Mouse (Mus musculus): ENCODE measurements around the gene Kank3.

Kank3 gene

GRCm38 (mm10) chr17:33810334-33811141 lies at the start of gene Kank3:
Gene Kank3, plus strand, starts transcription at chr17:33810519.
- peak; percentile 92 for DNase-seq (ENCODE audit: low read depth, low spot score)

GRCm38 (mm10) chr17:33766389-33766788 lies 43.9 kb upstream of the Kank3 start:
- DNase-seq (ENCODE audit: low read depth, low spot score), result no peak

DNA sequence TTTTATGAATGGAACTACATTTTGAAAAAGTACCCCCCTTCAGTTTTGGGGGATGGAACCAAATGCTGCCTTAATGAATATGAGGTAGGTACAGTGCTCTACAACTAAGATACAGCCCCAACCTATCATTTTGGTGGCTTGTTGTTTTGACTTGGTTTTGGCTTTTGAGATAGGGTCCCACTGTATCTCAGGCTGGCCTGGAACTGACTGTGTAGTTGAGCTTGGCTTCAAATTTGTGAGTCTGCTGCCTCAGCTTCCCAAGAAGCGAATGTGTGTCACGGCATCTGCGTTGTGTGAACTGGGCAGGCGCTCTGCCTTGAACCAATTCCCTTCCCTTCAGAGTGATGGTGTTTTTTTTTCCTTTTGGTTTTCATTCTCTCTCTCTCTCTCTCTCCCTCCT lies 38.7 kb upstream of the Kank3 start:
- DNase-seq (ENCODE audit: low read depth, low spot score), result no peak

GRCm38 (mm10) chr17:33773426-33773825 lies 36.9 kb upstream of the Kank3 start:
- DNase-seq (ENCODE audit: low read depth, low spot score), result no peak

DNA sequence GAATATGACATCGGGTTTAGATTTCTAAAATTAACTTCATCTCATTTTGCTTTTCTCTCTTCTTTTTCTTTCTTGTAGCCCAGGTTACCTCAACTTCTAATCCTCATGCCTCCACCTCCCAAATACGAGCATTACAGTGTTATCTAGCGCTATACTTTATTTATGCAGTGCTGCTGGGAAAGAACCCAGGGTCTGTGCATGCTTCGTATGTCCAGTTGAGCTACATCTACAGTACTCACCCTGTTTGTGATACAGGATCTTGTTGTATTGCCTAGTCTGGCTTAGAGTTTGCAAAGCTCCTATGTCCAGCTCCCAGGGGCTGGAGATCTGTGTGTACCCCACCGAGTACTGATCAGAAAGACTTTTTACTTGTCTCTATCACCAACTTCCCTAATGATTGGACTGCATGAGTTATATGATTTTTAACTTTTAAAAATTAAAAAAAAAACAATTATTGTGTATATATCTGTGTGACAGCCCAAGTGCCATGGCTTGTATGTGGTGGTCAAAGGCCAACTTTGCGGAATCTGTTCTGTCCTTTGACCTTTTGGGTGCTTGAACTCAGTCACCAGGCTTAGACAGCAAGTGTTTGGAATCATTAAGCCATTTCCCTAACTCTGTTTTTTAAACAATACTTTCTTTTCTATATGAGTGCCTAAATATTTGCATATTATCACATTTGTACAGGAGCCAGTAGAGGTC lies 36.3 kb upstream of the Kank3 start:
- DNase-seq (ENCODE audit: low read depth, low spot score), result no peak

GRCm38 (mm10) chr17:33774573-33775155 lies 35.7 kb upstream of the Kank3 start:
- DNase-seq (ENCODE audit: low read depth, low spot score), result no peak

GRCm38 (mm10) chr17:33775287-33775686 lies 35.0 kb upstream of the Kank3 start:
- DNase-seq (ENCODE audit: low read depth, low spot score), result no peak

- no peak for DNase-seq (ENCODE audit: low read depth, low spot score)
These were observed 30.9 kb upstream of the Kank3 start for GRCm38 (mm10) chr17:33779271-33779966.

DNA sequence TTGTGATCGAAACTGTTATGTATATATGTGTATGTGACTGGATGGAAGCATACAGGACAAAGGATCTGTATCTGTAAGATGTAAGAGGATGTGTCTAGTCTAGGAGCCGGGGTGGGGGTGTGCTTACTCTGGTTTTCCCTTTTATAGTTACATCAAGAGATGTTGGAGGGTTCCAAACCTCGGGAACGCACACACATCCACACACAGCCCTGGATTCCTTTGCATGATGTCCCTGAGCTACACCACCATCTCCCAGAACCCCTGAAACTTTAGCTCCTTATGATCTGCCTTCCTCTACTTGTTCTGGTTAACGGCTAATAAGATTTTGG lies 30.4 kb upstream of the Kank3 start:
- no peak for DNase-seq (ENCODE audit: low read depth, low spot score)

DNA sequence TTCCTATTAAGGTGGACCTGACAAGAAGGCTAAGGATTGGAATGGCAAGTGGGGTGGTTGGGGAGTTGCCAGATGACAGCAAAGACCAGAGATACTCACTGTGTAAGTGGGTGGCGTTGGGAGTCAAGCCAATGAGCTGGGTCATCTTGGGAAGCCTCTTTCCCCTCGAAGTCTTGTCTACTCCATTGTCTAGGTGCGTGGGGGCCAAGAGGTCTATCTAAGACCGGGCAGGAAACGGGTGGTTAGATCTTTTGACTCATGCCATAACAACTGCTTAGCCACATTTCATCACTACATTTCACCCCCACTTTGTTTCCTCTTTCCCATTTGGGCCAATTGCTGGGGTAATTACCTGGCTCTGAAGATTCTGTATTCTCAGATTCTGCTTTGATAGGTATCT lies 29.9 kb upstream of the Kank3 start:
- DNase-seq (ENCODE audit: low read depth, low spot score), result peak; percentile 62

DNA sequence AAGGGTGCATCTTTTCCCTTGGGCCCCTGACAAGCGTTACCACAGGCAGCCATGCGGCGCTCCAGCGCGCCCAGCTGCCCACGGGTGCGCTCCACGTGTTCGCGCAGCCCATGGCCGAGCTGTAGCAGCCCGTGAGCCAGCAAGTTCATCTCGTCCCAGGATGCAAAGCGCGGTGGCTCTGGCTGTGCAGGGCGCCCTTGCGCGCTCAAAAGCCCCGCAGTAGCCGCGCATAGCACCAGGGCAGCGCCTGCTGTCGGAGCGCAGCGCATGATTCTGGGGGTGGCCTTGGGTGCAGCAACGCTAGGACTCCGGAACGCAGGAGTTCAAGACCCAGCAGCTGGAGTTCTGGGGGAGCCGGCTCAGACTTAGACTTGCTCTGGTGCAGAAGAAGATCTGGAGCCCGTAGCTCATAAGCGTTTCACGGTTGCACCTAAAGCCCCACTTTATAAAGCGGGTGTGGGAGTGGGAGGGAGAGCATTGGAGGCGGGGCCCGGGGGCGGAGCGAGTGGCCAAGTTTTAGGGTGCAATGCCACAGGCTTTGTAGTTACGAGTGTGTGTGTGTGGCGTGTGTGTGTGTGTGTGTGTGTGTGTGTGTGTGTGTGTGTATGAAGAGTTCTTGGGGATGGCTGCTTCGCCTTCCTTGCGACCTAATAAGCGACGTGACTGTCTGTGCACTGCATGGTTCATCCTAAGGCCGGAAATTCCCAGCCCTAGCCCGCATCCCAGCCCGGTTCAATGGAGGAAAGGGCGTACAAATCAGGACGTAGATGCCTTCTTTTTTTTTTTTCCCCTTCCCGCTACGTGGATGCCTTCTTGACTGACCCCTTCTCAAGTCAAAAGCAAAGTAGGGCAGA lies 29.0 kb upstream of the Kank3 start, which contains the start of gene Angptl4:
TSS of gene Angptl4 (minus strand) at position 707 of the 854 bp plus-strand sequence.
- peak; percentile 82 for DNase-seq (ENCODE audit: low read depth, low spot score)

DNA sequence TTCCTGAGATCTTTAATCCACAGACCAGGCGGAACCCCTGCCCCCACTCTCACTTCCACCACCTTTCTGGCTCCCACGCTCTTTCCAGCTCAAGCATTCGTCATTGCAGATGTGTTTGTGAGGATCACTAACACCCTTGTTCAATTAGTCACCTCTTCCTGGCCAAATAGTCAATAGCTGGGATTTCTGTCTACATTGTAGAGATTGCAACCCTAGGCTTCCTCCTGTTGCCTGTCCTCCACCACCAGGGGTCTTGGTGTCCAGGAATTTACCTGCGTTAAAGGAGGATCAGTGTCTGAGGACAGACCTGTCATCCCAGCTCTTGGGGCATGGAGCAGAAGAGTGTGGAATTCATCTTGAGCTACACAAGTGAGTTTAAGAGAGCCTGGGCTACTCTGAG lies 28.3 kb upstream of the Kank3 start:
- DNase-seq (ENCODE audit: low read depth, low spot score), result no peak

GRCm38 (mm10) chr17:33783408-33783807 lies 26.9 kb upstream of the Kank3 start:
- no peak for DNase-seq (ENCODE audit: low read depth, low spot score)

- no peak for DNase-seq (ENCODE audit: low read depth, low spot score)
These were observed 25.4 kb upstream of the Kank3 start for GRCm38 (mm10) chr17:33784939-33785338.

DNA sequence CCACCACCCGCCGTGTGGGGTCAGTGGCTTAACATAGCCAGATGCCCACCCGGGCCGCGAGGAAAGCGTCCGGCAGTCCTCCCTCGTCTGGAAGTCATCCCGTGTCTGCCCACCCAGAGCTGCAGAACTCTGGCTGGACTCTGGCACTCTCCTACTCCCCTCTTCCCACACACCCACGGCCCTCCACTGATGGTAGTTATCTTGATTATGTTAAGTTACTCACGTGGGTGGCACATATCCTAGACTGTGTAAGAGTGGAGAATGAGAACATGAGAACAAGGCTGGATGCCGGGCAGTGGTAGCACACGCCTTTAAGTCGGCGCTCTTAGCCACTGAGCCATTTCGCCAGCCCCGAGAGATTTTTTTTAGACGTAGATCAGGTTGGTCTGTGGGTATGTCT lies 23.9 kb upstream of the Kank3 start:
- no peak for DNase-seq (ENCODE audit: low read depth, low spot score)

GRCm38 (mm10) chr17:33788732-33789131 lies 21.6 kb upstream of the Kank3 start:
- no peak for DNase-seq (ENCODE audit: low read depth, low spot score)

DNA sequence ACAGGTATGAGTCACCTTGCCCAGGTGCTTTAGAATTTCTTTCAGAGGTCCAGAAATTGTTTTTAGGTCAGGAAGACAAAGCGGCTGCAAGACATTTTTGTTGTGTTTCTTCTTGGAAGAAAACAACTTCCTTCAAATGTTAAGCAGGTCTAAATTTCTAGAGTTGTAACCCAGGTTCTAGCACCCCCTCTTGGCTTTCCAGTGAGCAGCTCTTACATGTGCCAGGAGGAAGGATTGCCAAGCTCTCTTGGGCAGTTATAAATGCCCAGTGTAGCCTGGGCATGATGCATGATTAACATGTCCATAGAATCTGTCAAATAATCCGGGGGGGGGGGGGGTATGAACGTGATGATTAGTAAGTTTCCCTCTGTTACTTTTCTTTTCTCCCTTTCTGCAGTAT lies 12.0 kb upstream of the Kank3 start:
- peak; percentile 26 for DNase-seq (ENCODE audit: low read depth, low spot score)

GRCm38 (mm10) chr17:33799277-33799676 lies 11.0 kb upstream of the Kank3 start:
- DNase-seq (ENCODE audit: low read depth, low spot score), result no peak

DNA sequence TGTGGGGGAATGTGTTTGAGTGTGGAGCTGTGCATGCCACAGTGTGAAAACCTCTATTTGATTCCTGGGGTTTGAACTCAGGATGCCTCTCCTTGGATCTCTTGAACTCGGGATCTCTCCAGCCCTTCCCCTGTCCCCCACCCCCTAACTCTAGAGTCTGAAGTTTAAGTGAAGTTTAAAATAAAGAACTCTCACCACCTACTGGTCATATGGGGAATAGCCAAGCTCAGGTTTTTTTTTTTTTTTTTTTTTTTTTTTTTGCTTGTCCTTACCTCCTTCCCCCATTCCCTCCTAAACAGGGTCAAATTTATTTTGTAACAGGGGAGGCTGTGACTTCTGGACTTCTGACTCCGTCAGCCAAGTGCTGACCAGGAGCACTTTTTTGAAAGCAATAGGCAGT lies 8.1 kb upstream of the Kank3 start:
- peak; percentile 47 for DNase-seq (ENCODE audit: low read depth, low spot score)

- no peak for DNase-seq (ENCODE audit: low read depth, low spot score)
These were observed 6.1 kb upstream of the Kank3 start for GRCm38 (mm10) chr17:33804205-33804604.

DNA sequence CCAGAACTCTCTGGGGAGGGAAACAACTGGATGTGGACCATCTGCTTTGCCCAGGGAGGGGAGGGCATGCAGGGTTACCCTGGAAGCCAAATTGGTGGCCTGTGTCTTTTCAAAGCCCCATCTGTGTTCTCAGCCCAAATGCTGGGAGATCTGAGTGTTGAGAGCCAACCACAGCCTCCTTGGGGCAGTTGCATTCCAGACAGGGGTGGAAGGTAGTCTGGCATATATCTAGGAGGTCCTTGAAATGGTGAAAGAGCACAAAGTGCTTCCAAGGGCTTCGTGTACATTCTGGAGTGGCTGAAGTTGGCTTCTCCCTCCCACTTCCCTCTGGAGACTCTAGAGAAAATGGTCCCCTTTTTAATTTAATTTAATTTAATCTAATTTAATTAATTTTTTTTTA lies 5.6 kb upstream of the Kank3 start:
- no peak for DNase-seq (ENCODE audit: low read depth, low spot score)
